Mouse (Mus musculus): ENCODE data around the gene Psen1.

The Psen1 gene

DNA sequence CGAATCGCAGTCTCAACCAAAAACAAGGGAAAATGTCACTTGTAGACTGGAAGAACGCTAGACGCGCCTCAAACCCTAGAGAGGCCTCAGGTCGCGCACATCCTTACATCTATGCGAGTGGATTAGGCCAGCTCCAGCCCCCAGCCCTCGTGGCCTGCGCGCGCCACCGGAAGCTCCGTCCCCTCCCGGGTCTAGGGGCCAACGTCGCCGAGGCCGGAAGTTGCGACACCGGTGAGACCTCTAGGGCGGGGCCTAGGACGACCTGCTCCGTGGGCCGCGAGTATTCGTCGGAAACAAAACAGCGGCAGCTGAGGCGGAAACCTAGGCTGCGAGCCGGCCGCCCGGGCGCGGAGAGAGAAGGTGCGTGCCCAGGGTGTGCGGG, at the start of gene Psen1:
Psen1 (plus strand) TSS at position 219 of the 382 bp plus-strand sequence.
- peak; percentile 94 for DNase-seq (ENCODE audit: extremely low spot score)

DNA sequence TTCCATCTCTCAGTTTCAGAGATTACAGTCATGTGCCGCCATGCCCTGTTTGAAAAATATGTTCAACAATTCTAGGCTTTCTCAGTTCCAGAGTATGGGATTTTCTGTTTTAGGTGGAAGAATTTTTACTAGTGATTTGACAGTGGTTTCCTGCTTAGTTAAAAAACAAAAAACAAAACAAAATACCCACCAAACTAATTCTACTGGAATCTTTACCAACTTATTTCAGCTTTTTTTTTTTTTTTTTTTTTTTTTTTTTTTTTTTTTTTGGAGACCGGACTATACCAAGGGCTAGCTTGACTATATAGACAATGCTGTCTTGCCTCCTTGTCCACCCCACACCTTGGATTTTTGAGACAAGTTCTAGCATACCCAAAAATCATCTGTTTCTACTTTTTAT, 46.7 kb upstream of the Psen1 start:
- DNase-seq (ENCODE audit: extremely low spot score), result no peak

DNA sequence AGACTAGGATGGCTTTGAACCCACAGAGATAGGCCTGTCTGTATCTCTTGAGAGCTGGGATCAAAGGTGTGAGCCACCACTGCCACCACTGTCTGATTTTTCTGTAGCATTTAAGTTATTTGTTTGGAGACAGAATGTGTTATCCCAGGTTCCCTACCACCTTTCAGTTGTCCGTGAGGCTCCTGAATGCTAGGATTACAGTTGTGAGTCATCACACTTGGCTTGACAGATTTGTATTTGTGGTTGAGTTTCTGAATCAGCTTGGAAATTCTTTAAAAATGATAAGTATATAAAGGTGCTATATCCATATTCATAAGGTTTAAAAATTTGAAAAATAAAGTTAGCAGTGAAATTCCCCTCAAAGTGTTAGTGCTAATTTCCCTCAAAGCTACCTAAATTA, 44.8 kb upstream of the Psen1 start:
- DNase-seq (ENCODE audit: extremely low spot score), result no peak

DNA sequence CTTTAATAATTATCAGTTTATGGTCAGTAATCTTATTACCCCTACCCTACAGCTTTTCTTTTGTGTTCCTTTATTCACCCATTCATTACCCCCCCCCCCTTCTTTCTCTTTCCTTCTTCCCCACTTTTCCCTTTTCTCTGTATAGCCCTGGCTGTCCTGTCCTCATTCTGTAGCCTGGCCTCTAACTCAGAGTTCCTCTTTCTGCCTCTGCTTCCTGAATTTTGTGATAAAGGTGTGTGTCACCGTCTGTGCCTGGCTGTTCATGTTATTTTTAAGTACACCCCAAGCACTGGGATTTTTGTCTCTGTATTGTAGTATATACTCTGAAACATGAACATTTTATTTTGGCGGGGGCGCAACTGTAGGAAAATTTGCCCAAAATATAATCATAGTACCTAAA, 37.6 kb upstream of the Psen1 start:
- DNase-seq (ENCODE audit: extremely low spot score), result no peak

DNA sequence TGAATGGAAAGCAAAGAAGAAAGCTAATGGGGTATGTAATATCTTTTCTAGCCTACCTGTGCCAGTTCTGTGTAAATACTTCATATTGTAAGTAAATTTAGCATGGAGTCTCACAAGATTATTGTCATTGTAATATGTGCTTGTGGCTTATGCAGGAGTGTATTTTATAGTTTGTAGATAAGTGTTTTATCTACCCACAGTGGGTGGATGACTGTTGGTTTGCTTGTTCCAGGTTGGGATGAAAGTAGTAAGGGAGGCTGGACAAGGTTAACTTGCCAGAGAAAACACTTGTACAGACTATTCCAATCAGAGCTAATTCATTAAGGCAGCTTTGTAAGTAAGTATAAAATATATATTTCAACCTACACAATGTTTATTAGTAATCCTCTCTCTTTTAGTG, 36.5 kb upstream of the Psen1 start:
- no peak for DNase-seq (ENCODE audit: extremely low spot score)

DNA sequence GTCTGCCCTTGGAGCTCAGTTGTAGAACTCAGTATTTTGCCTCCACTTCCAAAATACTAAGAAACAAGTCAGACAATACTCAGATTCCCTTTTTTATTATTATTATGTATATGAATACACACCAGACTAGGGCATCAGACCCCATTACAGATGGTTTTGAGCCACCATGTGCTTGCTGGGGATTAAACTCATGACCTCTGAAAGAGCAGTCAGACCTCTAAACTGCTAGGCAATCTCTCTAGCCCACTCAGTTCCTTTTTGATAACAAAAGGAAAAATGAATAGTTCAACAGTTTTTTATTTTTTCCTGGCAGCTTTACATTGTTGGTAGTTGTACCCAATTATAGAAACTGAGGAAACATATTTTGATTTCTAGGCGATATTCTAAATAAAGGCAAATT, 2.5 kb upstream of the Psen1 start:
- DNase-seq (ENCODE audit: extremely low spot score), result no peak

DNA sequence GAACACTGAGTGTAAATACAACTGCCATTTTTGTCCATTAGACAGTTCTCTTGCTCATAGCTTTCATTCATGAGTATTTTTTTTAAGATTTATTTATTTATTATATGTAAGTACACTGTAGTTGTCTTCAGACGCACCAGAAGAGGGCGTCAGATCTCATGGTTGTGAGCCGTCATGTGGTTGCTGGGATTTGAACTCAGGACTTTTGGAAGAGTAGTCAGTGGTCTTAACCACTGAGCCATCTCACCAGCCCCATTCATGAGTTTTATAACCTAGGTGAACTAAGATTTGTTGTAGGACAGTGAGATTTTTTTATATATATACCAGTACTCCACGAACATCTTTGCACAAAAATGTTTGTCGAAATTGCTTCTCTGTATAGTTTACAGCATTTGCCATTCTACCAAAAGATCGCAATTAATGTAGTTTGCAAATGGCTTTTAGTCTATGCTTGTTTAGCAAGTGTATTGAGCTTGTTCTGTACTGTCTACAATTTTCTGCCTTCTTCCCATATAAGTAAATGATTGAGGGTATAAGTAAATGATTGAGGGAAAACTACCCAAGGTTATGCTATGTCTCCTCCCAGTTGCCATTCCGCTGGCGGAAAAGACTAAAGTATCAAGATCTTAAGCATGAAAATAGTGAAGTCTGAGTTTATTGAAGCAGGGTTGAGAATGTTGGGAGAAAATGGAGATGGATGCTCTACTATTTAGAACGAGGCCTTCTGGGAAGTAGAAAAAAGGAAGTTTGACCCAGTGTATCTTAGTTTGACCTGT, 1.2 kb upstream of the Psen1 start:
- no peak for DNase-seq (ENCODE audit: extremely low spot score)

DNA sequence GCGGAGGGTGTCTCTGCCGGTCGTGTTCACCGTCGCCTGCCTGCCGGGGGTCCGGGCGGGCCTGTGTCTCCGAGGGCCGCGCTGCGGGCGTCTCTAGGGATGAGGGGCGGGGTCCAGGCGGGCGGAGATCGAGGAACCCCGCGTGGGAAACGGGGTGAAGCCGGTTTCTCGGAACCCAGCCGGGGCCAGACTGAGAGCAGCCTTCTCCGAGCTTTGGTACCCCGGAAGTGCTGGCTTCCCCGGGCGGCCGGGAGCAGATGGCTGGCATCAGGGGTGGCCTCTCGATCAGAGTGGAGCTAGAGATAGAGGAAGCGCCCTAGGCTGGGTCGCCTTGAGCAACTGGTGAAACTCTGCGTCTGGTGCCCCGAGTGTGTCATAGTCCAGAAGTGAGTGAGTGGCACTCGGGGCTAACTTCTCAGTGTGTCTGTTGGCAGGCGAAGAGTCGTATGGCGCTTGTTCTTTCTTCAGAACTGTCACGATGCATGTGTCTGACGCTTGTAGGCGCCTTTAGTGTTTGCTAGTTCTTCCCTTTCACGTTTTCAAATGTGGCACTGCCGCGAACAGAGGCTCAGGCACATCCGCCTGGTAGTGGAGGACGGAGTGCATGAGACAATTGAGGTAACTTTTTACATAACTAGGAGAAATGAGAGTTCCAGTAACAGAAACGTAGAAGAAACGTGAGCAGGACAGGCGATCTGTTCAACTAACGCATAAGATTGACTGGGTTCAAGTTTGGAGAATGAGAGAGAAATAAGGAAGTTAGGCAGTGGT, 549 bp downstream of the Psen1 start:
- DNase-seq (ENCODE audit: extremely low spot score), result no peak

DNA sequence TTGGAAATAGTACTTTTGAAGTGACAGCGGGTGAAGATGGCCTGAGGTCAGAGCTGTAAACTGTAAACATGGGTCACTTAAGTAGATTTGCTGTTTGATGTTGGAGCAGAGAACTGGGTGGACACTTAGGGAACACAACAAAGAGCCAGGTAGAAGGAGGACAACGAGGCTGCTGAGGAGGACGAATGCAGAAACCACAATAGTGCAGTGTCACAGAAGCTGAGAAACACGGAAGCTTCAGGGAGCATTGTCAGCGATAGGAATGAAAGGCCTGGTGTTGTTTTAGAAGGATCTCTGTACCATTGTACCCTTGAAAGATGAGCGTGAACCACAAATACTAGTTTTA, 1.1 kb downstream of the Psen1 start:
- DNase-seq (ENCODE audit: extremely low spot score), result no peak

DNA sequence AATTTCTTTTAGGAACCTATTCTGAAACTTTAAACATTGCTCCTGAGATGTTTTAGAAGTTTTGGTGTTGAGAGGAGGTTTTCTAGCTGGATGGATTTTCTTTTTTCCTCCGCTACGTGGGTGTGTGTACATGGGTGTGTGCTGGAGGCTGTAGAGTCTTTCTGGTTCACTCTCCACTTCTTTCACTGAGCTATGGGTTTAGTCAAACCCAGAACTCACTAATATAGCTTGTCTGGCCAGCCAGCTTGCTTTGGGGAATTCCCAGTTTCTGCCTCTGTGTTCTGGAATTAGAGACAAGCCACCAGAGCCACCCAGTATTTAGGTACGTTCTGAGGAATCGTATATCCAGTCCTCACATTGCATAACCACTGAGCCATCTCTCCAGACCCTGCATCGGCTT, 6.1 kb downstream of the Psen1 start:
- no peak for DNase-seq (ENCODE audit: extremely low spot score)

DNA sequence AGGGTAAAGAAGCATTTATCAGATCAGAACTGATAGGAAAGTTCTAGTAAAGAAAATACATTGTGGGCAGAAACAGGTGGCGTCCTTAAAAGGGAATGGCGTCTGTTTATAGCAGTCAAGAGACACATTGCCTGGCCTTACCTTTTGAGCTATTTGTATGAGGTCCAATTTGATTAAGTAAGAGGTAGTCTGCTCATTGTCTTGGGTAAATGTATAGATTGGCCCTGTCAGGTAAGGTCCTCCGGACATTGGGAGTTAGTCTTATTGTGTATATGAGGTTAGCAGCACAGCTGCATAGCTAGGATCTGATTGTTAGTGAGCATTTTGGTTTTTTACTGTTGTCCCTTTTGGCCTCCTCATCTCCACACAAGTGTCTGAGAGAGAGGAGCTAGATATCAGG, 6.7 kb downstream of the Psen1 start:
- DNase-seq (ENCODE audit: extremely low spot score), result no peak

DNA sequence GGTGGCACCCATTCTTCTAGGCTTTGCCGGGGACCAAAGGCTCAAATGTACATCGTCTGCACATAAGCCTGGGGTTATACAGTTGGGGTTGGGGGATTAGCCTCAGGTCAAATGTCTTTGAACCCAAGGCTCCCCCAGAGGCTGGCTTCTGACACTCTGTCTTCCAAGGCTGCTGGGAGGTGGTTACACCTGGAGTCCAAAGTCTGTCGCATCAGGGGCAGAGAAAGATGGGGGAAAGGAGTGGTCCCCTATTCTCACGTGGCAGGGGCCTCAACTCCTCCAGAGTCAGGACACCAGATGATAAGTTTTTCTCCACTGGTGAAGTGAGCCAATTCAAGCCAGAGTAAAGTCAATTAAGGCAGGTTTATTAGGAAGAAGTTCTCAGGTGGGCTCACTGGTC, 10.7 kb downstream of the Psen1 start:
- no peak for DNase-seq (ENCODE audit: extremely low spot score)

DNA sequence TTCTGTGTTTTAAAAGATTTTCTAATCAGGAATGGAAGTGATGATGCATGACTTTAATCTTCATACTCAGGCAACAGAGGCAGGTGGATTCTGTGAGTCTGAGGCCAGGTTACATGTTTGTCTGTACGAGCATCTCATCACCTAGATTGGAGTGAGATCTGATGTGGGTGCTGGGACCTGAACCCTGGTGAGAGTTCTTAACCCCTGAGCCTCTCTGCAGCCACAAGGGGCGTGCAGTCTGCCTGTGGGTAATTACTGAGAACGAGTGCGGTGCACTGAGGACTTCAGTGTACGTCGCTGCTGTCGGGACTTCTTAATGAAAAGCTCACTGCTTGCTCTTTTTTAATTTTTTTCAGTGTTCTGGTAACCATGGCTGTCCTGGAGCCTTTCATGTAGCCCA, 13.7 kb downstream of the Psen1 start:
- DNase-seq (ENCODE audit: extremely low spot score), result no peak

DNA sequence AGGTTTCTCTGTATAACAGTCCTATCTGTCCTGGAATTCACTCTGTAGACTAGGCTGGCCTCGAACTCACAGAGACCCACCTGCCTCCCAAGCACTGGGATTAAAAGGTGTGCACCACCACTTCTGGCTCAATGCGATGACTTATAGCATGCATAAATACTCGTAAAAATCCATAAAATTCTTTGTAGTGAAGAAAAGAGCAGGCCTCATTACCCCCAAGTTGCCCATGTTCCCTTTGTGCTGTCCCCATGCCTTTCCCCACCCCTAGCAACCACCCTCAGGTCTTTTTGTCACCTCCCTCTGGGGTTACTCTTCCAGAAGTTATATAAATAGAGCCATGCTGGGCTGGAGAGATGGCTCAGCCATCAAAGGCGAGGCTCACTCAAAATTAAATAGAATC, 14.8 kb downstream of the Psen1 start:
- peak; percentile 9 for DNase-seq (ENCODE audit: extremely low spot score)

DNA sequence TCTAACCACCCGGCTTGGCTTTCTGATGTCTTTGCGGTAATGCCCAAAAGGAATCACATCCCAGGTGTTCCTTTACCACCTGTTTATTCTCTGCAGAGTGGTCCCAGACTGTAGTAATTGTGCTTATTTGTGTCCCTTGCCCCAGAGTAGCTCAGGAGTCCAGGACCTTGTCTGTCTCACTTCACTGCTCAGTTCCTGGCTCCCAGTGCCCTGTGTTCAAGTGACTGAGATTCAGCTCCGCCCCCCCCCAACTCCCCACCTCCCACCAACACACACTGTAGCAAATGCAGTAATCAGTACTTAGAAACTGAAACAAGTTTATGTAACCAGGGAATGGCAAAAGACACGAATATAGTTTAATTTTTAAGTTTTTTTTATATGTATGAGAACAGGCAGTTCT, 19.0 kb downstream of the Psen1 start:
- DNase-seq (ENCODE audit: extremely low spot score), result no peak

DNA sequence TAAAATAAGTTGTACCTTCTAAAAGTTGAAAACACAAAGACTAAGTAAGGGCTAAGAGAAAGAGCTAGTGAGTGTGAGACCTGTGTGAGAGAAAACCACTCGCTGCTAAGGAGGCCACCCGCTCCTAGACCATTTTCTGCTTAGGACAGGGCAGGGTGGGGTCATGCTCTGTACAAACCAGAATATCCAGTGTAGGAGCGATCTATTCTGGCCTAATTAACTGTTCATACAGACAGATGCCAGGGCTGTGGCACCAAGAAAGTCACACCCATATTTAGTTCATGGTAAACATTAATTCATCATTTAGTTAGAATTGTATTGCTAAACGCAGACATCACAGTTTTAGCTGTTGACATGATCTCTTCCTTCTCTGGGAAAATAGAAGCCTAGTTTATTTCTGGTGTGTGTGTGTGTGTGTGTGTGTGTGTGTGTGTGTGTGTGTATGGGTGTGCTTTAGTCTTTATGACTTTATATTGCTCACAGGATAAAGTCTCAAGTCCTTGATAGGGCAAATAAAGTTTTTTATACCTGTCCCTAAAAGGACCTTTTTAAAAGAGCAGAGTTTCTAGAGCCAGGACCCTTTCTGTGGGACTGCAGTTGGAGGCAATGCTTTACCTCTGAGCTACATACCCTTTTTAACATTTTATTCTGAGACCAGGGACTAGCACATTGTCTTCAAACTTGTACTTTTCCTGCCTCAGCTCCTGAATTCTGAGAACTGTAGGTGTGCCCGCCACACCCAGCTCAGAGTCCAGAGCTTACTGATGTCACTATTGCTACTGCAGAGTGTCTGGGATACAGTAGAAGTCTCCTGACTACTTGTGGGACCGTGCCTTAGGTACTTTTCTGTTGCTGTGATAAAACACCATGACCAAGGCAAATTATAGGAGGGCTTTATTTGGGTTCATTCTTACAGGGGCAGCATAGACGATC, 20.5 kb downstream of the Psen1 start:
- DNase-seq (ENCODE audit: extremely low spot score), result no peak

DNA sequence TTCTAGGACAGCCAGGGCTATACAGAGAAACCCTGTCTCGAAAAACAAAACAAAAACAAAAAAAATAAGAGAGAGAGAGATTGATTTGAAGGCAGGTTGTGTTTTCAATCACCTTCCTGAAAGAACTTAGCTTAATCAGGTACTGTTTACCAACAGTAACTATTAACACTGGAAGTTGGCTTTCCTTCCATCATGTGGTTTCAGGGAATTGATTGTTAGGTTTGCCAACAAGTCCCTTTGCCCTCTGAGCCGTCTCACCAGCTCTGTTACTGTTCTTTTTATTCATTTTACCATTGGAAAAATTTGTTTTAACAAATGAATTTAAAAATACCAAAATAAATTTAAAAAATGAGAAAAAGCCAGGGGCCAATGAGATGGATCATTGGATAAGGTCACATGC, 22.0 kb downstream of the Psen1 start:
- no peak for DNase-seq (ENCODE audit: extremely low spot score)

DNA sequence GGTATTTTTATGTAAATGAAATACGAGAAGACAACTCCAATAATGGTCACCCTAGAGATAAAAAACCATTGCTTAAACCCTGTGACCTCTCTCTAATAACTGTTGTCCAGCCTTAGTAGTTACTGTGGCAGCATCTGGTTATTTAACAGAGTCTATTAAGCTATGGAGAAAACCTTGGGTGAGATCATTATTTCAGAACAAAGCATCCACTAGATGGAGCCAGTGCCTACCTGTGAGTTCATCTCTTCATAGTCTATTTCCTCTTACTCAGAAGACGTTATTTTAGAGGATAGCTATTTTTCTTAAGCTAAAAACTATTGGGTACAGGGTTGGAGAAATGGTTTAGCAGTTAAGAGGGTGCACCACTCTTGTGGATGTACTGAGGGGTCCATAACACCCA, 25.8 kb downstream of the Psen1 start:
- no peak for DNase-seq (ENCODE audit: extremely low spot score)

DNA sequence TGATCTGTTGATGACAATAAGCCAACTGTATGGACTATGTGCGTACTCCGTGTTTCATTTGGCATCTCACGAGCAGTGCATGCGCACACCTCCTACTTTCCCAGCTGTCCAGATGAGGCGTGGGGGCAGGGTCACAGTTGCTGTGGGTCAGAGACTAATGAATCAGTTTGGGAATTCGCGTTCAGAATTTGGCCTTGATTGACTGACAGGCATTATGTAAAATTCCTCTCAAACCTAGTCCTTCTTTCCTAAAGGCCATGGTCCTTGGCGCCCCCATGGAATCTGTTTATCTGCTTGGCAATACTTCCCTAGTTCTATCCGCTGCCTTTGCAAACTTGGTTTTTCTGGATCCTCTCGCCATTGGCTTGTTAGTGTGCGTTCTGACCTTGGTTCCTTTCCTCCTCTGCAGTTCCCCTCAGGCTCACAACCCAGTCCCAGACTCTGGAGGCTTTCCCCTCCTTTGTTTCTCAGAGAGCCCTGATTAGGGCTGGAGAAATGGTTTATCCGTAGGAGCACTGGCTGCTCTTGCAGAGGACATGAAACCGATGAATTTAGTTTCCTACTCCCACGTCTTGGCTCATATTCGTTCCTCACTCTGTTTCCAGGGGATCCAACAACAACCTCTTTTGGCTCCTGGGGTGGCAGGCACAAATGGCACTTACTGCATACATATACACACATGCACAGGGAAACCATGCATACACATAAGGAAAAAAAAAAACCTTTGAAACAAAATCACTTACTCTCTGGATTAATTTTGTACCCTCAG, 28.6 kb downstream of the Psen1 start:
- no peak for DNase-seq (ENCODE audit: extremely low spot score)

DNA sequence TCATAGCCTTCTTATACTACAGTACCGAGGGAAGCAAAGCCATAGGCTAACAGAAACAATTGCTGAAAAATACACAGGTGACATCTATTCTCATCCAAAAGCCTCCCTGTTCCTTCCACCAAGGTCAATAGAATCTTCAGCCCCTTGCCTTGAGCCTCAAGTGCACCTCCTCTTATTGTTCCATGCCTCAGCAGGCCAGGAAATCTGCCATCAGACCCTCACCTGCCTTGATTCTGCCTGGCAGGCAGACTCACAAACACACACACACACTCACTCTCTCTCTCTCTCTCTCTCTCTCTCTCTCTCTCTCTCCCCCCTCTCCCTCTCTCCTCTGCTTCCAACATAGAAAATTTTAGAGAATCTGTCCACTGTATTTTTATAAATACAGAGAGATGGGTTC, 31.5 kb downstream of the Psen1 start:
- no peak for DNase-seq (ENCODE audit: extremely low spot score)

DNA sequence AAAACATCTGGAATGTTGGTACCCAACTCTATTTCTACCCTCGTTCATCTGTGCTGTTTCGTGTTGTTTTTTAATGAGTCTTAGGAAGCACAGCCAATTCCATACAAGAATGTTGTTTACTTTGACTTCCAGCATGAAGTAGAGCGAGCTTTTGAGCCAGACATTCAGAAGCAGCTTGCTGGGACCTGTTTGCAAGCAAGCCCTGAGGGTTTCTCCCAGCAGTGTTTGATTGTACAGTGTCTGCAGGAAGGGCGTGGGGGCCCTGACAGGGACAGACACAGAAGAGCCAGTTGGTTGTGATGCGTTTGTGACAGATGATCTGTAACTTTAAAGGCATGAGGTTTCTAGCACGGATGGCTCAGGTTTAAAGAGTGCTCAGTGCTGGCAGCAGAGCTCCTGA, 33.3 kb downstream of the Psen1 start:
- DNase-seq (ENCODE audit: extremely low spot score), result no peak

DNA sequence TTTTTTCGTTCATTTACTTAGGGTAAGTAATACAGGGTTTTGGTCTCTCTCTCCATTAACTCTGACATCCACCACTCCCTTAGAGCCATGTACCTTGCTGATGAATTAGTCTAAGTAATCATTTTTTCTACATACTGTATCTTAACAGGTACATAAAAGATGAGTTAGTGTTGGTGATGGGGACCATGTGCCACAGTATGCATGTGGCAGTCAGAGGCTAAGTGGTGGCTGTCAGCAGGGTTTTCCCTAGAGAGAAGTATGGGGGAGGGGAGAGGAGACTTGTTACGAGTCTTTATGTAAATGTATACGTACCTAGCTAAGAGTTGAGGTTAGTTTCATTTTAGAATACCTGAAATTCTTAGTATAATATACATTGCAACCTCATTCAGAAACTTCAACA, 35.1 kb downstream of the Psen1 start:
- DNase-seq (ENCODE audit: extremely low spot score), result no peak

All from embryo, embryonic 9.5 days (tissue).